Mouse (Mus musculus): ENCODE results near the gene Recql. TPM values are rescaled to one million over a fixed set of nuclear protein-coding genes. Genes with fewer than 3 reads are reported as not detected.
A peak's percentile ranks its signal among the peaks of the same experiment; 100 is the strongest.

Gene Recql
- 10 to 100 TPM; 26.7 to 26.9 TPM for total RNA-seq (2021)
- long read RNA-seq, experiment 1, transcript Recql-203 (15 exons, 3,389 nt) = major isoform, 6 of 20 reads
- long read RNA-seq, experiment 1, partial matches to known transcripts = 2 of 20 reads
- long read RNA-seq, experiment 1, other reads (novel, unspliced or antisense) = 12 of 20 reads
- long read RNA-seq, experiment 2, transcript Recql-203 (15 exons, 3,389 nt) = major isoform, 9 of 23 reads
- long read RNA-seq, experiment 2, partial matches to known transcripts = 7 of 23 reads
- long read RNA-seq, experiment 2, other reads (novel, unspliced or antisense) = 6 of 23 reads

DNA sequence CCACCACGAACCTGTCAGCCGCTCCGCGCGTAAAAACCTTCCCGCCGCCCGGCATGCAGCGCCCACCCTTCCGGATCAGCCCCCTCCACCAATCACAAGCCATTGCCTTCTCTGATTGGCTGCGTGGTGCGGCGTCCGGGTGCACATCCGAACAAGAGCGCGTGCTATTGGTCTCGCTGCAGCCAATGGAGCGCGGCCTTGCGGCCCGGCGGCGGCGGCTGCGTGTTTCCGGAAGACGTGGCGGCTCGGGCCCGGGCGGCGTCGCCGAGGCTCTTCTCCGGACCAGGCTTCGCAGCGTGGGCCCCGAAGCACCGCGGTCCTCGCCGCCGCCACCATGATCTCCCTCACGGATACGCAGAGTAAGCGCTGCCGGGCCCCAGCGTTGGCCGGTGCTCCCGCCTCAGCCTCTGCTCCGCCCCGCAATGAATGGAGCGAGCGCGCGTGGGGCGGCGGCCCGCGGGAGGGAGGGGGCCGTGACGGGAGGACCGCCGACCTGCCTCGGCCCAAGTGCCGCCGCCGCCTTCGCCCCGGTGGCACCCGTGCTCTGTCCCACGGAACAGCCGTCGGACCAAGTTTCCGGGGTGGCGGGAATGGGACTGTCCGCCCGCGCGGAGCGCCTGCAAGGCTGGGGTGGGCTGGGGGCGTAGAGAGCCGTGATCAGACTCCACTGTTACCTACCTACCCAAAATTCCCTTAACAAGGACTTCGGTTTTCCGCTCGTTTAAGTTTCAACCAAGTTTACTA, at the start of gene Recql, which contains the start of gene Golt1b:
Gene Recql (minus strand): TSS at position 77 of the 744 bp plus-strand sequence.
Gene Golt1b (plus strand): TSS at position 211 of the 744 bp plus-strand sequence.
- no peak for TF ChIP-seq CTCF (conservative IDR thresholded peaks at IDR 0.05)
- H3K4me3 ChIP-seq = peak within 1 kb of the TSS; percentile 80
- peak; percentile 98 to 99 for DNase-seq (ENCODE audit: low spot score in 2 of 2)
- peak within 1 kb of the TSS; percentile 87 for H3K27ac ChIP-seq

DNA sequence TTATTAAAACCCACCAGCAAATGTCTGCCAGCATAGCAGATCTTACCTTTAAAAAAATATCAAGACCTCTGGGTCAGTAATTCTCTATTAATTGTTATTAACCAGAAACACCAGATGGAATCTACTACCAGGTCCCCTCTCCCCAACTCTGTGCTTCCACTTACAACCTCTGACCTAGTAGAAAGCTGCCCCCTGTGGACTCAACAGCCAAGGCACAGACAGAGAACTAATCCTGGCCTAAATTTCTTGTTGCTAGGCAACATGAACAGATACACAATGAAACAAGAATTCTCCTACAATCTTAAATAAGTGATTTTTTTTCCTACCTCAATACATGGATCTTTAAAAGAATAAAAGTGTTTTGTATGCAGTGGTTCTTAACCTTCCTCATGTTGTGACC, 42.2 kb upstream of the Recql start:
- no peak for TF ChIP-seq CTCF (conservative IDR thresholded peaks at IDR 0.05)
- DNase-seq (ENCODE audit: low spot score in 2 of 2) = no peak
- Histone ChIP-seq H3K4me3 (no peak overlapping the region), H3K27ac (no peak overlapping the region)

DNA sequence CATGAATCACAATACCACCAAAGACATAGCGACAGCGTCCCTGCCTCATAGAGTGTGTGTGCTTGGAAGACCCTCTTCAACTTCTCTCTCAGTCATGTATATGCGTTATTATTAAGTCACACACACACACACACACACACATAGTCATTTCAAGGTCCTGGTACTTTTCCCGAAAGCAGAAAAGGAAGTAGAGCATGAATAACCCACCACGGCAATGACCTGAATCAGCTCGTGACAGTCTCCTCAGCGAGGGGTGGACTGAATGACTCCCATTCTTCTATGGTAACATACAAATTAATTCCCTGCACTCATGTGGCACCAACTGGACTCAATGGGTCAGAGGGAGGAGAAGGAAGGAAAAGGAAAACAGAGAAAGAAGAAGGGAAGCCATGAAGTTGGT, 38.1 kb upstream of the Recql start:
- H3K4me3 ChIP-seq = no peak overlapping the region
- no peak for DNase-seq (ENCODE audit: low spot score in 2 of 2)
- no peak overlapping the region for H3K27ac ChIP-seq
- no peak for TF ChIP-seq CTCF (conservative IDR thresholded peaks at IDR 0.05)

DNA sequence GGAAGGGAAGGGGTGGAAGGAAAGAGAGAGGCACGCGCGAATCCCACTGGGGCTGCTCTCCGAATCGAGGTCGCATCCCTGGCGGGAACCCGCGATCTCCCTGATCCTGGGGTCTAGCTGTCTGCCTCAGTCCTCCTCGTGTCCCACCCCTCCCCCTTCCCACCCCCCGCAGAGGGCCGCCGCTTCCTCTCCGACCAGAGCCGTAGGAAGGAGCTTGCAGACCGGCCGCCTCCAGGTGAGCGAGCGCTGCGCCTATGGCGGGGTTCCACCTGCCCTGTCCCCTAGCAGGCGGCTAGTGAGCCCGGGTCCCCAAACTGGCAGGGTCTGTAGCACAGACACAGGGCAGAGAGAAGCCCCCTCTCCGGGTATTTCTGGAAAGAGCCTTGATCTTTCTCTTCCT, 27.7 kb upstream of the Recql start:
- Histone ChIP-seq H3K4me3 (no peak overlapping the region; the same call in 1 of the 2 replicates), H3K27ac (no peak overlapping the region)
- no peak for TF ChIP-seq CTCF (conservative IDR thresholded peaks at IDR 0.05)
- DNase-seq (ENCODE audit: low spot score in 2 of 2) = no peak

DNA sequence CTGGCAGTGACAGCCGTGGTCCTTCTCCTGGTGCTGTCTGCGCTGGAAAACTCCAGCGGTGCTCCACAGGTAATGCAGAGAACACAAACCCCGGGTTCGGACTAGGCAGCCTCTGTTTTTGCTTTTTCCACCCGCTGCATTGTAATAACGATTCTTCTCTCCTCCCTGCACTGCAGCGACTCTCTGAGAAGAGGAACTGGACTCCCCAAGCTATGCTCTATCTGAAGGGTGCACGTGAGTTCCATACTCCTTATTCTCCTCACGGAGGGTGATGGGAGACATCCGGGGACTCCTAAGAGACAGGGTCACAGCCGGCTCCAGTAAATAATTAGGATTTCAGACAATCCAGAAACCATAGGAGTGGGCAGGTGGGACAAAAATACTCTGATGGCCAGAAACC, 27.0 kb upstream of the Recql start:
- DNase-seq (ENCODE audit: low spot score in 2 of 2) = no peak
- no peak overlapping the region for H3K27ac ChIP-seq
- H3K4me3 ChIP-seq = no peak overlapping the region
- TF ChIP-seq CTCF (conservative IDR thresholded peaks at IDR 0.05) = no peak

DNA sequence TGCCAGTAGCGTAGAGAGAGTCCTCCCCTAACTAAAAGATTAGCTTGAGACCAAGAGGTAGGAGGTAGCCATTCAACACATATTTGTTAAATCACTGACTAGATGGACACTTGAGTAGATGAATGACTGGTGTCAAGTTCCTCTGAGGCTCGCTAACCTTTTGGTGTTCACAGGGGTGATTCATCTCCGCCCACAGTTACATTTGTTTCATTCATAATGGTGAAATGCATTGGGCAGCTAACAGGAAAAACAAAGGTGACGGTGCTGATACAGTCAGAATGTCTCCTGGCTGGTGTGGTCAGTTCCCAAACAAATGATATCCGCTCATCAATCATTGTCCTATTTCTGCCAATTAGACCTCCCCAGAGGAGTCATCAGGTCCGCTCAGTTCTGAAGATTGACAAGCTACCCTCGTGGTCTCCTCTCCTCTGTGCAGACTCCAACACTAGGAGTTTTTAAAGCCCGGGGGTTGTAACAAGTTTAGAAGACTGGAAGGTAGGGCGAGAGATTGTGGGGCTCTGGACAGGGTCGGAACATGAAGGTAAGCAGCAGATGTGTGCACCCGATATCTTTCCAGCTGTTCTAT, 26.1 kb upstream of the Recql start, which contains the start of gene Spx:
Gene Spx (plus strand): TSS at position 536 of the 586 bp plus-strand sequence.
- Histone ChIP-seq H3K27ac (no peak within 1 kb of the TSS), H3K4me3 (no peak within 1 kb of the TSS)
- no peak for TF ChIP-seq CTCF (conservative IDR thresholded peaks at IDR 0.05)
- DNase-seq (ENCODE audit: low spot score in 2 of 2) = no peak

DNA sequence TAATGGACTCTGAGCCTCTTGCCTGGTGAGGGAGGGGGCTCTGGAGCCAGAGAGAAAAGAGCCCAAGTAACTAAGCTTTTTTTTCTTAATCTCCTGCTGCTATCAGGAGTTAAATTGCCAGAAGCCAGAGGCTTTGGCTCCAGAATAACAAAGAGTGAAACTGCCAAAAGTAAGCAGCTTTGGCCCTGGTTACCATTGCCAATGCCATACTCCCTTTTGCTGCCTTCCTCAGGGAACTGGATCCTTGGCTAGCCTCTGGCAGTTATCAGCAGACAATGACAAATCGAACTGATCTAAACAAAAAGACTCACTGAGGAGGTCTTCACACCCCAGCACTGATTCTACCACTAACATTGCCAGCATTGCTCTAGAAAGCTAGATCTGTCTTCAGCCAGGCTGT, 24.3 kb upstream of the Recql start:
- Histone ChIP-seq H3K4me3 (no peak overlapping the region), H3K27ac (no peak overlapping the region)
- no peak for TF ChIP-seq CTCF (conservative IDR thresholded peaks at IDR 0.05)
- no peak for DNase-seq (ENCODE audit: low spot score in 2 of 2)

DNA sequence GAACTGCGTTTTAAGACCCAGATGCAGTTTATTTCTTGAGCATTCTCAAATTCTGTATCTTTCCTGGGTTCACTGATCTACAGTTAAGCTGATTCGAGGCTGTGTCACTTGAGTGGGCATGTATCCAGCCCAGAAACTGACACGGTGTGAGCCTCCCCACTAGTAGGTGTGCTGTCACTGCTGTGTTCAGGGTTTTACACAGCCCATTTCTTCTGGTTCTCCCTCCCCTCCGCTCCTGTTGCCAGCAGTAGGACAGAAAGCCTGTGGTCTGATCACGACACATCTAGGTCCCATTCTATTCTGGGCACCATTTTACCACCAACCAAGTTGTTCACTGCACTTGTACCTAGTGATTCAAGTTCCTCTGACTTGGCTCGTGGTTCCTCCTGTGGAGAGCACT, 8.9 kb upstream of the Recql start:
- TF ChIP-seq CTCF (conservative IDR thresholded peaks at IDR 0.05) = no peak

DNA sequence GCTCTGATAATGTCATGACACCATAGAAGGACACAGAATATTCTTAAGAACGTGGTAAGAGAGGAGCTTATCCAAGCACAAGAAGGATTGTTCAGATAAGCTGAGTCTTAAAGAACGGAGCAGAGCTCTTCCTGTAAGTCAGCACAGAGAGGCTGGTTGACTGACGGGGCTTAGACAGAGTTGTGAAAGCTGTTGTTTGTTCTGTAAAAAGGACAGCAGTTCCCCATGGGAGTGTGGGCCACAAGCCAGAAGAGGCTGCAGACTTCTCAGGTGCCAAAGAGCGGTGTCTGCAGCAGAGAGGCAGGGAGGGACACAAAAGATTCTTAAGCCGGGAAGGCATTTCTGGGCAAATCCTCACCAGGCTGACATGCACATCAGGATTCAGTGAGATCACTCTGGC, 7.8 kb upstream of the Recql start:
- TF ChIP-seq CTCF (conservative IDR thresholded peaks at IDR 0.05) = no peak
- peak; percentile 35 to 53 for DNase-seq (ENCODE audit: low spot score in 2 of 2)
- peak overlapping the region; percentile 61; the same call in 1 of the 2 replicates for H3K27ac ChIP-seq
- no peak overlapping the region for H3K4me3 ChIP-seq

More for the DNA sequence above, 8.9 kb upstream of the Recql start:
- no peak for DNase-seq (ENCODE audit: low spot score in 2 of 2)
- Histone ChIP-seq H3K4me3 (no peak overlapping the region), H3K27ac (no peak overlapping the region)

DNA sequence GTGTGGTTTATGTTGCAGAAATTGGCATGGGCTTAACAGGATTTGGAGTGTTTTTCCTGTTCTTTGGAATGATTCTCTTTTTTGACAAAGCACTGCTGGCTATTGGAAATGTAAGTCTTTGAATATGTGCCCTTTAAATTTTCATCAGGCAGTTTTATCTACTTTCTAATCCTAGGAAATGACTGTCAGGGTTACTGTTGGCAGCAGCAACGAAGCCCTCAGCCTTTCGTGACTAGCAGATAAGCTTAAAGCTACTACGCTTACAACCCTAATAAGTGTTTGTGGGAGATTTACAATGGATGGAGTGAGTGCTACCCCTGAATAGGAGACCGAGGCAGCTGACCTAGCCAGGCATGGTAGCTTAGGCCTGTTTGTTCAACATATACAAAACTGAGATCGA, 5.4 kb upstream of the Recql start:
- H3K4me3 ChIP-seq = no peak overlapping the region
- no peak for DNase-seq (ENCODE audit: low spot score in 2 of 2)
- no peak for TF ChIP-seq CTCF (conservative IDR thresholded peaks at IDR 0.05)
- no peak overlapping the region for H3K27ac ChIP-seq

DNA sequence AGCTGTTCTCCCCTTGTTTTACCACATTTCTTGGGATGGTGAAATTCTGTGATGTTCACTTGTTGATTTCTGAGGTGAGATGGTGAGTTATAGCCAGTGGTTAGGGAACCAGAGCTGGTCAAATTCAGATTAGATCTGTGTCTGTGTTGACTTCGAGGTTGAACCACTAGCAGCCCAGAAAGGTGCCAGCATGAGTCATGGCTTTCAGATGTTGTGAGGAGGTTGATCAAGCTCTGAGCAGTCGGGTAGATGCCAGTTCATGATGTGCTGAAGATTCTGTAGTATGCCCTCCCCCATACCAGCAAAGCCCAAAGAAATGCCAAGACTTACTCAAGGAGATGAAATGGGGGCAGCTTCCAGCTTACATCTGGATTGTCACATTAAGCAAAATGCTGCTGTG, 2.2 kb upstream of the Recql start:
- no peak for TF ChIP-seq CTCF (conservative IDR thresholded peaks at IDR 0.05)
- no peak for DNase-seq (ENCODE audit: low spot score in 2 of 2)
- Histone ChIP-seq H3K27ac (no peak overlapping the region), H3K4me3 (no peak overlapping the region)

DNA sequence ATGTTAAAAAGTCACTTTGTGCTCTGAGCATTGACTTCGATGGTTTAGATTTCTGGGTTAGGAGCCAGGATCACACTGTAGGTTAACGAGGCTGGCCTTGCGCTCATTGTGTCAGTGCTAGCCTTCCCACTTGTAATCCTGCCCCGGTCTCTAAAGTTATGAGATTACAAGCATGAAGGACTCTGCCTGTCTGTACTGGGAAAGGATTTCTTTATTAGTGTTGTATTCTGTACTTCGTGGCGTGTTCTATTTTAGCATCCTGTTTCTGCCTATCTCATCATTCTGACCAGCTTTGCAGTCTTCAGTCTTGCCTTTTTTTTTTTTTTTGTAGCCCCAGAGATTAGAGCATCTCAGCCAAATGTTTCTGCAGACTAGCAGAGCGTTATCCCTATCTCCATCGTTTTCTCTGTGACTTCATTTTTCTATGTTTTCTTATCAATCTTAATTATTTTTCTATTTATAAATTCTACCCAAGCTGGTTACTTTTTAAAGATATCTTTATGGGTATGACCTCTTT, 926 bp upstream of the Recql start:
- TF ChIP-seq CTCF (conservative IDR thresholded peaks at IDR 0.05) = no peak
- DNase-seq (ENCODE audit: low spot score in 2 of 2) = no peak
- peak overlapping the region; percentile 87 for H3K27ac ChIP-seq
- H3K4me3 ChIP-seq = peak overlapping the region; percentile 80

Data from layer of hippocampus, adult 2 months (tissue).